Mouse (Mus musculus) small intestine, adult 2 months (tissue): ENCODE results near the gene Adgra1. TPM values are rescaled to one million over a fixed set of nuclear protein-coding genes. Genes with fewer than 3 reads are reported as not detected.

ENCODE experiments used
- H3K27ac ChIP-seq: fragments of 200-500 bp; 2 replicates; pipeline ENCODE4 v1.5.1; 2012; ENCODE audit warnings: low read depth, low read length, control low read depth, inconsistent platforms; ENCODE audit not compliant: insufficient read depth
- H3K27me3 ChIP-seq: fragments of 200-500 bp; 2 replicates; pipeline ENCODE4 v1.6.1; 2012; ENCODE audit warnings: mild to moderate bottlenecking, moderate library complexity, low read length, inconsistent platforms; ENCODE audit not compliant: control insufficient read depth, insufficient read depth
- H3K36me3 ChIP-seq: fragments of 200-500 bp; 2 replicates; pipeline ENCODE4 v1.6.1; 2012; ENCODE audit warnings: mild to moderate bottlenecking, low read length, control low read depth, inconsistent platforms; ENCODE audit not compliant: control insufficient read depth, insufficient read depth
- H3K4me1 ChIP-seq: fragments of 200-500 bp; 2 replicates; pipeline ENCODE4 v1.6.1; 2012; ENCODE audit warnings: low read length, inconsistent platforms, mixed read lengths; ENCODE audit not compliant: control insufficient read depth, insufficient read depth, insufficient read length
- H3K4me3 ChIP-seq: fragments of 200-500 bp; 2 replicates; pipeline ENCODE4 v1.5.1; 2012; ENCODE audit warnings: low read depth, mild to moderate bottlenecking, control low read depth, inconsistent platforms, low read length, moderate library complexity
- CTCF ChIP-seq: fragments of 200-500 bp; IDR thresholded peaks from 2 replicates; pipeline ENCODE4 v1.5.1; 2012; ENCODE audit warnings: low read depth, mild to moderate bottlenecking, control low read depth, inconsistent platforms, low read length, moderate library complexity, mixed read lengths; ENCODE audit not compliant: insufficient replicate concordance, insufficient read length; ENCODE audit errors: extremely low read depth
- POLR2A ChIP-seq: fragments of 200-500 bp; IDR thresholded peaks from 2 replicates; pipeline ENCODE4 v1.6.1; 2012; ENCODE audit warnings: low read depth, mild to moderate bottlenecking, control low read depth, inconsistent platforms, low read length, moderate library complexity
- WGBS: fragments of 180-500 bp; shearing (Covaris S2); methylation state at CpG from one replicate; pipeline ENCODE4 v1.1.7; 2018; 5-methylcytosine and 5-hydroxymethylcytosine counted together
- polyA plus RNA-seq: library from polyadenylated mRNA; depleted of rRNA; stranded (reverse); fragments of >200 nt; gene quantifications from 2 replicates; pipeline ENCODE4 v1.2.3, GENCODE M21; 2012

Adgra1 gene
- polyA plus RNA-seq, 1 experiment, result 0.25 TPM

GRCm38 (mm10) chr7:139806175-139806601 is 27.8 kb upstream of the Adgra1 start:
- Histone ChIP-seq H3K4me1 (no peaks in the 10 kb centered on the region), H3K27me3 (no peaks in the 10 kb centered on the region), H3K36me3 (no peaks in the 10 kb centered on the region), H3K27ac (no peak overlapping the region), H3K4me3 (no peak overlapping the region)
- no peak for TF ChIP-seq CTCF
- TF ChIP-seq POLR2A, result no peak
- 69% methylated on average over 8 of the region's 8 CpGs for WGBS

- Histone ChIP-seq H3K36me3 (no peaks in the 10 kb centered on the region), H3K27ac (no peak overlapping the region), H3K4me3 (no peak overlapping the region), H3K4me1 (no peaks in the 10 kb centered on the region), H3K27me3 (no peaks in the 10 kb centered on the region)
- no peak for TF ChIP-seq POLR2A
- TF ChIP-seq CTCF, result no peak
- 77% methylated on average over 6 of the region's 6 CpGs for WGBS
Observed at GRCm38 (mm10) chr7:139810036-139810435, 23.9 kb upstream of the Adgra1 start.

DNA sequence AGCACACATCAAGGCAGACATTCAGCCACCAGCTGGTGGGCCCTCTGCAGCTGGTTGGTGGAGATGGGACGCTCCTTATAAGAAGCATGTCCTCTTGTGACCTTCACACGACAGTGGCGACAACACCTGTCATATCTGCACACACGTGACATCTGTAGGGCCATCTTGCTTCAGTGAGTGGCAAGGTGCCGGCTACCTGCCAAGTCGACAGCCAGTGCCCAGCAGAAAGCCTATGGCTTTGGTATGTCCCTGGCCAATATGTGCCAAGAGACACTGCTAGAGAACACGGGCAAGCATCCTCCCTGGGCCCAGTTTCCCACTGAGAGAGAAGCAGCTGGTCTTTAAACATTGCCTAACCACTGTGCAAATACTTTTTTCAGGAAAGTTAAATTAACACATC is 22.3 kb upstream of the Adgra1 start:
- H3K27me3 ChIP-seq, result no peaks in the 10 kb centered on the region
- no peak overlapping the region for H3K27ac ChIP-seq
- TF ChIP-seq POLR2A, result no peak
- no peak for TF ChIP-seq CTCF
- no peak overlapping the region for H3K4me3 ChIP-seq
- no peaks in the 10 kb centered on the region for H3K36me3 ChIP-seq
- 86% methylated on average over 7 of the region's 7 CpGs for whole genome bisulfite sequencing
- no peaks in the 10 kb centered on the region for H3K4me1 ChIP-seq

DNA sequence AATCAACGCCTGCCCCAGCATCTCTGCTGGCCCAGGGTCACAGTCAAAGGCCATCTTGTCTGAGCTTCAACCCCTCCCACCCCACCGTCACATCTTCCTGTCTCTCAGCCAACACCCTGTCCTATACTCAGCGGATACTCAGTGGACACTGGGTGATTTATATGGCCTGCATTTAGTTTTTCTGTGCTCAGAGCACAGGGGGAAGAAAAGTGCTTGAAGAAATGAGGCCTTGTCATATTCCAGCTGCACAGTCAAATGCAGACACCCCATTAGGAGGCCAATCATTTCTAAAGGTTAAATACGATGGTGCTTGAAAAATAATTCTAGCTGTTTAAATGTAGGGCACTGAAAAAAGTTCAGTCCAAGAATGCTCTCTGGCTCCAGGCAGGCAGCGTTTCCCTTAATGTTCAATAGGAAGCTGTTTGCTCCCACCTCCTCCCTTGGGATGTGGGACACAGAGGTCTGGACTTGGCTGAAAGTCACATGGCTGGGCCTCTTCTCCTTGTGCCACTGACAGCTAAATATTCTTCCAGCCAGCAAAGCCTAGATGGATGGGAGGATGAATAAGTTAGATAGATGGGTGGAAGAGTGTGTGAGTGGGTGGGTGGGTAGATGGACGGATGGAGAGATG is 20.3 kb upstream of the Adgra1 start:
- no peaks in the 10 kb centered on the region for H3K36me3 ChIP-seq
- H3K4me3 ChIP-seq, result no peak overlapping the region
- TF ChIP-seq POLR2A, result no peak
- TF ChIP-seq CTCF, result no peak
- H3K27ac ChIP-seq, result no peak overlapping the region
- H3K27me3 ChIP-seq, result no peaks in the 10 kb centered on the region
- WGBS, result 84% methylated on average over 6 of the region's 6 CpGs
- no peaks in the 10 kb centered on the region for H3K4me1 ChIP-seq

GRCm38 (mm10) chr7:139822301-139823010 is 11.5 kb upstream of the Adgra1 start:
- H3K4me1 ChIP-seq, result no peaks in the 10 kb centered on the region
- no peak for TF ChIP-seq CTCF
- no peak for TF ChIP-seq POLR2A
- 71% methylated on average over 12 of the region's 12 CpGs for WGBS
- H3K27ac ChIP-seq, result no peak overlapping the region
- no peak overlapping the region for H3K4me3 ChIP-seq
- H3K36me3 ChIP-seq, result no peaks in the 10 kb centered on the region
- no peaks in the 10 kb centered on the region for H3K27me3 ChIP-seq

DNA sequence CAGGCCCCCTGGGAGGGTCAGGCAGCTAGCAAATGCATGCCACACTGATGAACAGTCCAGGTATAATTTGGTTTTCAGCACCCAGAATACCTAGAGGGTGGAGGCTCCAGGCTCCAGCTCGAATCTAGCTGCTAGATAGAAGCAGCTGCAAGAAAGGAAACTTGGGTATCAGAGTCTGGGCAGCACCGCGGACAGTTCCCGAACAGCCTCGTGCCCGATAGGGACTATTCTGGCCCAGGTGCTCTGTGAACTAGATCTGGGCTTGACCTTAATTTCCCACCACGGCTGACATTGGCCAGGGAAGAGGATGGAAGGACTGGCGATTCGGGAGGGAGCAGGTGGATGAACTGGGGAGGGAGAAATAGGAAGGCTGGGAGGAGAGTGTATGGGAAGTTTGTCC is 6.3 kb upstream of the Adgra1 start:
- no peak overlapping the region for H3K27ac ChIP-seq
- no peaks in the 10 kb centered on the region for H3K27me3 ChIP-seq
- no peaks in the 10 kb centered on the region for H3K36me3 ChIP-seq
- no peak overlapping the region for H3K4me3 ChIP-seq
- no peaks in the 10 kb centered on the region for H3K4me1 ChIP-seq
- no peak for TF ChIP-seq CTCF
- no peak for TF ChIP-seq POLR2A
- WGBS, result 9% methylated on average over 9 of the region's 9 CpGs

- 31% methylated on average over 5 of the region's 5 CpGs for WGBS
- H3K4me3 ChIP-seq, result no peak overlapping the region
- H3K4me1 ChIP-seq, result no peaks in the 10 kb centered on the region
- TF ChIP-seq POLR2A, result no peak
- no peak for TF ChIP-seq CTCF
- H3K27ac ChIP-seq, result no peak overlapping the region
- H3K36me3 ChIP-seq, result no peaks in the 10 kb centered on the region
- H3K27me3 ChIP-seq, result peaks cover 4% of the 10 kb centered on the region; the same call in 1 of the 2 replicates
Observed at GRCm38 (mm10) chr7:139833532-139833931, 442 bp upstream of the Adgra1 start.
